8 mouse cellular contexts compared by ENCODE assay signal in the genomic region with DNA sequence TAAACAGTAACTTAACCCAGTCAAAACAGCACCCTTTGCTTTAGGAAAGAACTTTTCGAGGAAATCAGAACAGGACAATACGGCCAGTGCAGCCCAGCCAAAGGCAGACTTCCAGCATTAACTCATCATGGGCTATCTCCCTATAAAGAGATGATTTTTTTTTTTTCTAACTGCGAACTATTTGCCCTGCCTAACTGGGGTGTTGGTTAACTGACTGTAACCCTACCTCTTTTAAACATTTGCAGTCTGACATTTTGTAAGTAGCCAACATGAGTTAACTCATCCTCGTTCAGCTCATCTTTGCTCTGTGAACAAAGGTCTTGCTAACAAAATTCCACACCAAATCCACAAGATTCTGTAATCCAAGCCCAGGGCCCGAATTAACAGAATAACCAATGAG. TPM values are rescaled to one million over a fixed set of nuclear protein-coding genes. Genes with fewer than 3 reads are reported as not detected.
DNase-seq lines count a peak whose midpoint lies in the region; ATAC-seq and TF ChIP-seq lines count a peak whose summit lies in the region.

No protein-coding gene starts in this region.

- no peak for TF ChIP-seq CTCF in bone marrow macrophage, adult 2 months (IDR thresholded peaks at IDR 0.05; ENCODE audit: low read depth, low read length)

- H3K36me3 ChIP-seq in heart, embryonic 13.5 days: peaks cover 4% of the 10 kb centered on the region; the same call in 1 of the 2 replicates
- peaks cover 25% of the 10 kb centered on the region for H3K36me3 ChIP-seq in hindbrain, embryonic 13.5 days

- WGBS in heart, embryonic 13.5 days: 59% methylated on average over 5 of the region's 5 CpGs
- 43% methylated on average over 5 of the region's 5 CpGs for WGBS in hindbrain, embryonic 13.5 days

- intact Hi-C loops in left cerebral cortex, postnatal 25 days (cut with DNase I): no loop called here

- peak overlapping the region; percentile 95 for H3K4me2 ChIP-seq in heart, embryonic 13.5 days
- H3K4me2 ChIP-seq in hindbrain, embryonic 13.5 days: peak overlapping the region; percentile 68

- 0 out of 2 replicates have a peak overlapping the region, but pooled peaks have one; percentile 41 for H3K9ac ChIP-seq in heart, embryonic 13.5 days
- peak overlapping the region; percentile 96 for H3K9ac ChIP-seq in hindbrain, embryonic 13.5 days

- no peak for DNase-seq in heart, adult 8-10 months (ENCODE audit: low spot score)
- DNase-seq in mesoderm, embryonic 11.5 days (ENCODE audit: low read depth, low spot score): peak; percentile 18
- no peak for DNase-seq in left cerebral cortex, postnatal 25 days (ENCODE audit: low spot score in 2 of 2)

- TF ChIP-seq POLR2A in bone marrow macrophage, adult 2 months (IDR thresholded peaks at IDR 0.05; ENCODE audit: borderline replicate concordance, low read depth, low read length): no peak

- no peak for ATAC-seq in heart, embryonic 13.5 days (ENCODE audit: extremely low read depth, insufficient number of reproducible peaks, low FRiP score, low TSS enrichment)
- no peak for ATAC-seq in hindbrain, embryonic 13.5 days (ENCODE audit: low FRiP score)
- no peak for ATAC-seq in megakaryocyte-erythroid progenitor cell, adult 5-6 weeks (replicated peaks; ENCODE audit: low FRiP score, low TSS enrichment, poor library complexity, severe bottlenecking)
- no peak for ATAC-seq in erythroid progenitor cell, adult 5-6 weeks (replicated peaks; ENCODE audit: low FRiP score, poor library complexity, severe bottlenecking)

- H3K27me3 ChIP-seq in heart, embryonic 13.5 days (replicated peaks): peaks cover 13% of the 10 kb centered on the region; the same call in 1 of the 2 replicates
- H3K27me3 ChIP-seq in hindbrain, embryonic 13.5 days: 0 out of 2 replicates have a peak, but pooled peaks cover 3% of the 10 kb centered on the region

- peak overlapping the region; percentile 68 for H3K4me3 ChIP-seq in heart, embryonic 13.5 days
- H3K4me3 ChIP-seq in bone marrow macrophage, adult 2 months (ENCODE audit: insufficient read depth, low read length): peak overlapping the region; percentile 13; the same call in 1 of the 2 replicates
- peak overlapping the region; percentile 85 for H3K4me3 ChIP-seq in hindbrain, embryonic 13.5 days

- peaks cover 51% of the 10 kb centered on the region for H3K4me1 ChIP-seq in heart, embryonic 13.5 days
- H3K4me1 ChIP-seq in bone marrow macrophage, adult 2 months (ENCODE audit: control insufficient read depth, insufficient read depth, low read length): peaks cover 39% of the 10 kb centered on the region
- H3K4me1 ChIP-seq in hindbrain, embryonic 13.5 days (replicated peaks): peaks cover 49% of the 10 kb centered on the region

- no peaks in the 10 kb centered on the region for H3K9me3 ChIP-seq in heart, embryonic 13.5 days
- H3K9me3 ChIP-seq in hindbrain, embryonic 13.5 days: no peaks in the 10 kb centered on the region

- H3K27ac ChIP-seq in heart, embryonic 13.5 days (replicated peaks): no peak overlapping the region
- H3K27ac ChIP-seq in bone marrow macrophage, adult 2 months (ENCODE audit: insufficient read depth, low read depth, low read length): 0 out of 2 replicates have a peak overlapping the region, but pooled peaks have one; percentile 46
- no peak overlapping the region for H3K27ac ChIP-seq in hindbrain, embryonic 13.5 days

RNA-seq across cellular contexts. Expression of a gene that starts 1.5 kb away (rescaled TPM):
- polyA plus RNA-seq in heart, embryonic 13.5 days (2015; fragmentation: Nextera tagmentation; extraction: Ambion mirVana): 26.7 and 28.2 TPM in 2 replicates
- total RNA-seq in heart, adult 8-10 months (2022): 10 to 100 TPM; 38.6 to 50.6 (median 50.1) TPM
- polyA plus RNA-seq in bone marrow macrophage, adult 2 months (2012; ENCODE audit: insufficient read depth, insufficient read length, missing spikeins): 93.0 and 99.5 TPM in 2 replicates
- polyA plus RNA-seq in hindbrain, embryonic 13.5 days (2015; fragmentation: Nextera tagmentation; extraction: Ambion mirVana): 140 and 142 TPM in 2 replicates
- total RNA-seq in left cerebral cortex, postnatal 25 days (2021): 10 to 100 TPM; 56.7 to 65.8 TPM
- total RNA-seq in megakaryocyte-erythroid progenitor cell, adult 5-6 weeks (2014; fragmentation: Nextera tagmentation): 1.1 and 2.3 TPM in 2 replicates
- total RNA-seq in megakaryocyte-erythroid progenitor cell, adult 5-6 weeks (2017): 1.1 and 1.3 TPM in 2 replicates
- total RNA-seq in erythroid progenitor cell, adult 5-6 weeks (2015; ENCODE audit: low replicate concordance): 6.8 and 9.6 TPM in 2 replicates
- total RNA-seq in erythroid progenitor cell, adult 5-6 weeks (2017; ENCODE audit: low replicate concordance): 3.9 and 6.7 TPM in 2 replicates

RNA-seq across cellular contexts. Expression of a gene that starts 59.8 kb away (rescaled TPM):
- polyA plus RNA-seq in heart, embryonic 13.5 days (2015; fragmentation: Nextera tagmentation; extraction: Ambion mirVana): 11.7 and 12.0 TPM in 2 replicates
- 10 to 100 TPM; 10.4 to 15.2 (median 11.9) TPM for total RNA-seq in heart, adult 8-10 months (2022)
- polyA plus RNA-seq in bone marrow macrophage, adult 2 months (2012; ENCODE audit: insufficient read depth, insufficient read length, missing spikeins): 25.8 and 27.0 TPM in 2 replicates
- 9.6 and 10.9 TPM in 2 replicates for polyA plus RNA-seq in hindbrain, embryonic 13.5 days (2015; fragmentation: Nextera tagmentation; extraction: Ambion mirVana)
- 10 to 100 TPM; 11.6 to 15.9 TPM for total RNA-seq in left cerebral cortex, postnatal 25 days (2021)
- 40.1 and 42.9 TPM in 2 replicates for total RNA-seq in megakaryocyte-erythroid progenitor cell, adult 5-6 weeks (2014; fragmentation: Nextera tagmentation)
- total RNA-seq in megakaryocyte-erythroid progenitor cell, adult 5-6 weeks (2017): 23.8 and 24.5 TPM in 2 replicates
- total RNA-seq in erythroid progenitor cell, adult 5-6 weeks (2015; ENCODE audit: low replicate concordance): 21.0 and 22.0 TPM in 2 replicates
- total RNA-seq in erythroid progenitor cell, adult 5-6 weeks (2017; ENCODE audit: low replicate concordance): 32.3 and 41.6 TPM in 2 replicates

Comparison
In these comparisons a context has a peak if more than half of its experiments do, and no peak if none do; other contexts are left out.
1. H3K4me3 ChIP-seq: peak in every context shown above with its lines; median percentile 85 in hindbrain, embryonic 13.5 days; 68 in heart, embryonic 13.5 days; 13 in bone marrow macrophage, adult 2 months.